Mouse (Mus musculus): ENCODE data around the gene Rhbg.

Rhbg gene

DNA sequence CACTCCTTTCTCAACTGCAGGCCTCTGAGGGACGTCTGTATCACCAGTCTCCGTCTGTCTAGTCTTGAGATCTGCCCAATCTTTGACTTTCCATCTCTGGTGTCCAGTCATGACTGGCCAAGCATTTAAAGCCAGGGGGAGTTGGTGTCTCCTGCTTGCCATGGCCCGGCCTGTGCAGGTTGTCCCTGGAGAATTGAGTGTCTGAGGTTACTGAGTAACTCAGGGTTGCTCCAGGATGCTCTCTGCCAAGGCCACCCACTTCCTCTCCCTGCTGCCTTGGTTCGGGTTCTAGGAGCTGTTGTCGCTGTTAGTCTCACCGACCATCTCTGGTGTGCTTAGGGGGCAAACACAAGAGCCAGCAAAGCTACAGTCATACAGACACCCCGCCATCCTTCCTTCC, 1.9 kb upstream of the Rhbg start:
- DNase-seq (ENCODE audit: low spot score in 2 of 2), result no peak

DNA sequence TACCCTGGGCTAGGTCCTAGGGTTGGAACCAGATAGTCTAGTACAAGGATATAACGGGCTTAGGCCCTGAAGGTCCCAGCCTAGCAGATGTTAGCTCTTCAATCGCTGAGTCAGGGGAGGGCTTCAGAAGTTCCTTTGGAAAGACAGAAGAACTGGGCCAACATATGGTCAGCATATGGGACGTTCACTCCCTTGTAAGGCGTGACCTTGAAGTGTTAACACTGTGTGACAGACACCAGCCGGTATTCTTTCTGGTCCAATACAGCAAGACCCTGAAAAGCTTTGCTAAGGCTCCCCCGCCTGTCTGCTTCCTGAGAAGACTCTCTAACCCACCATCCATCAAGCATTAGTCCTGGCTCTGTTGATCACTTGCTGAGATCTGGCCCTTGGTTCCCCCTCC, 1.4 kb upstream of the Rhbg start:
- no peak for DNase-seq (ENCODE audit: low spot score in 2 of 2)

GRCm38 (mm10) chr3:88252739-88253138, 1.8 kb downstream of the Rhbg start:
- no peak for DNase-seq (ENCODE audit: low spot score in 2 of 2)

DNA sequence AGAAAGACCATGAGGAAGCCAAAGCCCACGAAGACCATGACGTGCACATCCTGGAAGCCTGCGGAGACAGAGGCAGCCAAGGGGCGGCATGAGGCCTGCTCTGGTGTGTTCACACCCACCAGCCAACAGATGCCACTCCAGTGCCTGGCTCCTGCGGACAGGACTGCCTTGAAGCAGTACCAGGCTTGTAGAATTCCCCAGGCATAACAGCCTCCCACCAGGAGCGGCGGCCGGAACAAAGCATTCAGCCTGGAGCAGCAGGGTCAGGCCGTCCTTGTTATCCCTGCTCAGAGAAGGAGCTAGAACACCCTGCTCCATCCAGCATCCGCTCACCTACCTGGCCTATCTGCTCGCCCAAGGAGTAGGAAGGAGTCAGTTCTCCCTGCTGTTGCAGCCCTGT, 6.1 kb downstream of the Rhbg start:
- DNase-seq (ENCODE audit: low spot score in 2 of 2), result no peak

DNA sequence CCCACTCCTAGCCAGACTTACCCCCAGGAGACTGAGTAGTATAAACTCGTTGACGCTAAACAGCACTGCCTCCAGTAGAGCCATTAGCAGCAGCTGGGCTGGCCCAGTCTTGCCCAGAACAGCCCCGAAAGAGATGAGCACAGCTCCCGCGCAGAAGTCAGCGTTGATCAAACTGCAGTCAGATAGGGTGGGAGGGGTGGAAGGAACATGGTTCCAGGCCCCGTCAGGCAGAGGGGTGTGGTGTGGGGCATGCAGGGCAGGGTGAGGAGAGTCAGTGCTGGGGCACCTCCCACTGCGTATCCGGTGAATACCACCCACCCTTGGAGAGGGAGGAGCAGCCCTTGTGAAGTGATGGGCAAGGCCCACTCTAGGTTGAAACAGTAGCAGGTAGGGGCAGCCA, 6.8 kb downstream of the Rhbg start:
- no peak for DNase-seq (ENCODE audit: low spot score in 2 of 2)

DNA sequence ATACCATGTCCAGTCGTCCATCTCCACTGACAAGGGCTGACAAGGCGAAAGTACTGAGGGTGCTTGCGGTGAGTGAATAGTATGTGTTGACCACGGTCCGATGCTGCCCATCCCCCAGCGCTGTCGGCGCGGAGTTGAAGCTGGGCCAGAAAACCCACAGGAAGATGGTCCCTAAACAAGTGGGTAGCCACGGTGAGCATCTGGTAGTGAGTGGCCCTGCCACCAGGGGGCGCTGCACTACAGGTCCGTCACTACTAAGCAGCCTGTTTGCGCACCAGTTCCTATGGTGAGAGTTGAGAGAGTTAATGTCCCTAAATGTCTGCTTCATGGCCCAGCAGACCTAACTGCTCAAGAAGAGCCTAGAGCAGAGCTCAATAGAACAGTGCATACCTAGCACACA, 8.7 kb downstream of the Rhbg start:
- peak in 1 of 2 experiments; percentile 81 for DNase-seq (ENCODE audit: low spot score in 2 of 2)

- DNase-seq (ENCODE audit: low spot score in 2 of 2), result peak in 1 of 2 experiments; percentile 49
Observed at GRCm38 (mm10) chr3:88244071-88244470, 10.4 kb downstream of the Rhbg start.

- peak; percentile 86 to 90 for DNase-seq (ENCODE audit: low spot score in 2 of 2)
Observed at GRCm38 (mm10) chr3:88242531-88242930, 12.0 kb downstream of the Rhbg start.

GRCm38 (mm10) chr3:88241045-88241786, 13.3 kb downstream of the Rhbg start:
- no peak for DNase-seq (ENCODE audit: low spot score in 2 of 2)

GRCm38 (mm10) chr3:88239446-88239845, 15.1 kb downstream of the Rhbg start:
- no peak for DNase-seq (ENCODE audit: low spot score in 2 of 2)

GRCm38 (mm10) chr3:88238866-88239391, 15.6 kb downstream of the Rhbg start:
- peak in 1 of 2 experiments; percentile 40 for DNase-seq (ENCODE audit: low spot score in 2 of 2)

- DNase-seq (ENCODE audit: low spot score in 2 of 2), result no peak
Observed at GRCm38 (mm10) chr3:88237556-88238194, 16.8 kb downstream of the Rhbg start.

- DNase-seq (ENCODE audit: low spot score in 2 of 2), result no peak
Observed at GRCm38 (mm10) chr3:88237161-88237555, 17.4 kb downstream of the Rhbg start.

- no peak for DNase-seq (ENCODE audit: low spot score in 2 of 2)
Observed at GRCm38 (mm10) chr3:88235616-88236015, 18.9 kb downstream of the Rhbg start.

DNA sequence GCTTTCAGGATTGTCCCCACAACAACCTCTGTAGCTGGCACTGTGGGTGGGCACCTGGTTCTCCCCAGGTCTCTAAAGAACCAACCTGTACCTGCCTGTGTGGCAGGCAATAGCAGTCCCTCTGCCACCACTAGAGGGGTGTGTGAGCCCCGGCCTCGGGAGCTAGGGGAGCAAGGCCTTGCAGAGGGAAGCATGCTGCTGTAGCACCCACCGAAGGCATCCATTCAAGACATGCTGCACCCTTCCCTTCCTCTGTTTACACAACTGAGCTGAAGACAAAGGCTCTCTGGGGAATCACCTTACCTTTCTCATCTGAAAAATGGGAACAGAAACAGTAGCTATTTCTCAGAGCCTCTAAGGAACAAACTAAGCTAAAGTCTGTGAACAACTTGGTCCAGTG, 19.3 kb downstream of the Rhbg start:
- DNase-seq (ENCODE audit: low spot score in 2 of 2), result no peak

DNA sequence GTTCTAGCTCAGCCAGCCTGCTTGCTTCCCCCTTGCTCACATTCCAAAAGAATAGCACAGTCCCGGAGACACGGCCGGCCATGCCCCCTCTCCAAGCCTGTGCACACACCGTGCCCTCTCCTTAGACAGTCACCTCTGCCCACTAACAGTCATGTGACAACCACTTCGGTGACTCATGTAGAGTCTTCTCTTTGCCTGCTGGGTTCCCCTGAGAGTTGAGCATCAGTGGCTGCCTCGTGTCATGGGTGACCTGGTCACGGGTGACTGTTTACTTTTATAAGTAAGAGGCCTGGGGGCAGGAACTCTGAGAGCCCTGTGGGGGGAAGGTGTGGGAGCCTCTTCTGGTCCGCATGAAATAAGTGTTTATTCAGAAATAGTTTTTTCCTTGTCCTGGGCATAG, 20.5 kb downstream of the Rhbg start:
- DNase-seq (ENCODE audit: low spot score in 2 of 2), result no peak

GRCm38 (mm10) chr3:88232851-88233649, 21.5 kb downstream of the Rhbg start:
- peak in 1 of 2 experiments; percentile 34 for DNase-seq (ENCODE audit: low spot score in 2 of 2)

DNA sequence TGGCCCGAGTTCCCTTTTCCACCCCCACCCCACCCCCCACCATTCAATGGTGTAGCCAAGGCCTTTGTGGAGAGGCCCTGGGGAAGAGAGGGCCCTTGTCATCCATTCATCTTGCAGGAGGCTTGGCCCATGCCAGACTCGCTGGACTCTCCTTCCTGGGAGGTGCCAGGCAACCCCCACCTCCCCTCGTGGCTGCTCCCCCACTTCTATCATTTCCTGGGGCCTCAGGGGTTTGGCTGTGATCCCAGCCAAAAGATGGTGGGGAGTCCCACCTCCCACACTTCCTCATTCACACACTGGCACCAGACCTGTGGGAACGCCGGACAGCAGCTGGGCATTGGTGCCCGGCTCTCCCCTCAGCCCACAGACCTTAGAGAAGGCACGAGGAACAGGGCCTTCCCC, 22.2 kb downstream of the Rhbg start:
- peak; percentile 67 to 72 for DNase-seq (ENCODE audit: low spot score in 2 of 2)

DNA sequence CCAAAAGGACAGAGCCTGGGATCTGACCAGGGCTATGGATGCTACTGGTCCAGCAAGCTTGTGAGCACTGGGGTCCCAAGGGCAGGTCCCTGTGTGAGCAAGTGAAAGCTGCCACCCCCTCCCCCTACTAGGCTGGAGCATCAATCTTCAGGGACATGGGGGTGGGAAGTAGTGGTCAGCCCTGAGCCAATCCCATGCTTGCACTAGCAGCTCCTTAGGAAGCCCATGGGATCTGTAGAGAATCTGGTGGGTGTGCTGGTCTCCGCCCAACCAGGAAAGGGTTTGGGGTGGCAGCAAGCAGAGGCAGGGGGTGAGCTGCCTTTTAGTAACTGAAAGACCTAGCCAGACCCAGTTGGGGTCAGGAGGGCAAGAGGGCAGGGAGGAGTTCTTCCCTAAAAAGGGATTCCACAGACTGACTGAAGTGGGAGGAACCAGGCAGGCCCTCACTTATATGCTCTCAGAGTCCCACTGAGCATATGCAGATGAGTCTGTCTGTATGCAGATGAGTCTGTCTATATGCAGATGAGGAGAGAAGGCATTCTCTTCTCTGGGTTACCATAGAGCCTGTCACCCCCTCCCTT, 23.4 kb downstream of the Rhbg start:
- peak; percentile 51 to 62 for DNase-seq (ENCODE audit: low spot score in 2 of 2)

- DNase-seq (ENCODE audit: low spot score in 2 of 2), result peak; percentile 27 to 38
Observed at GRCm38 (mm10) chr3:88230262-88231047, 24.1 kb downstream of the Rhbg start.

DNA sequence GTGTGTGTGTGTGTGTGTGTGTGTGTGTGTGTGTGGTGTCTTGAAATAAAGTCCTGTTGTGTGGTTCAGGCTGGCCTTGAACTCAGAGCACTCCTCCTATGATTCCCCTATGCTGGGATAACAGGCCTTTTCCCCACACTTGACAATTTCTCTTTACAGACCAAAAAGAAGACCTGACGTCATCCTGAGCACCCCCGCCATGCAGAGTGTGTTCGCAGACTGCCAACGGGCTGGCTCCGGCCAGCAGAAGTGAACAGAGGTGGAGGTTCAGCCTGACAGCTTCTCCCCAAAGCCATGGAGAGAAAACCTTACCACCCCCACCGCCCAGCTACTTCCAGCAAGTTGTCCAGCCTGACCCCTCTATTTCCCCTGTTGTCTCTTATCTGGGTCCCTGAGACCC, 25.0 kb downstream of the Rhbg start:
- peak; percentile 35 to 49 for DNase-seq (ENCODE audit: low spot score in 2 of 2)

Measured in frontal cortex, postnatal 36 days (tissue).